8 mouse cellular contexts compared by ENCODE assay signal in genomic region chr17:40879528-40879923, GRCm38 (mm10). TPM values are rescaled to one million over a fixed set of nuclear protein-coding genes. Genes with fewer than 3 reads are reported as not detected.
A peak's percentile ranks its signal among the peaks of the same experiment; 100 is the strongest.
DNase-seq lines count a peak whose midpoint lies in the region; ATAC-seq and TF ChIP-seq lines count a peak whose summit lies in the region.

No protein-coding gene starts in this region.

- TF ChIP-seq CTCF in cerebellum, adult 2 months (IDR thresholded peaks at IDR 0.05; ENCODE audit: borderline replicate concordance, insufficient read depth, low read depth, low read length) = no peak
- TF ChIP-seq CTCF in testis, adult 2 months (IDR thresholded peaks at IDR 0.05; ENCODE audit: control insufficient read depth, insufficient read depth, insufficient replicate concordance, low read depth, low read length) = no peak
- no peak for TF ChIP-seq CTCF in liver, embryonic 14.5 days (IDR thresholded peaks at IDR 0.05; ENCODE audit: low read depth)

- TF ChIP-seq POLR2A in cerebellum, adult 2 months (IDR thresholded peaks at IDR 0.05; ENCODE audit: borderline replicate concordance, insufficient read depth, low read length) = no peak
- no peak for TF ChIP-seq POLR2A in testis, adult 2 months (IDR thresholded peaks at IDR 0.05; ENCODE audit: control insufficient read depth, low read depth, low read length)

- H3K4me3 ChIP-seq in cerebellum, adult 2 months (replicated peaks; ENCODE audit: insufficient read depth, low read depth, low read length) = peak overlapping the region; percentile 27
- H3K4me3 ChIP-seq in testis, adult 2 months (ENCODE audit: control insufficient read depth, low read depth, low read length) = peak overlapping the region; percentile 71
- peak overlapping the region; percentile 87 to 91 for H3K4me3 ChIP-seq in liver, embryonic 14.5 days (ENCODE audit: insufficient read depth in 1 of 2, low read depth in 2 of 2, low read length in 2 of 2)

- no peak for TF ChIP-seq EP300 in liver, embryonic 14.5 days (IDR thresholded peaks at IDR 0.05; ENCODE audit: low read depth)

- DNase-seq in cerebellum, adult 2 months = no peak
- no peak for DNase-seq in cerebellum, adult 18-20 months
- no peak for DNase-seq in testis, postnatal 14 days (ENCODE audit: low spot score)
- DNase-seq in liver, embryonic 14.5 days (ENCODE audit: low read depth in 3 of 3, low spot score in 3 of 3) = no peak
- DNase-seq in retina, postnatal 1 day = no peak
- no peak for DNase-seq in thymus, postnatal 25 days
- no peak for DNase-seq in kidney, postnatal 4 days

- H3K4me2 ChIP-seq in liver, embryonic 14.5 days (ENCODE audit: low read depth) = peak overlapping the region; percentile 77

- H3K27ac ChIP-seq in cerebellum, adult 2 months (ENCODE audit: insufficient read depth, low read length) = no peak overlapping the region
- H3K27ac ChIP-seq in testis, adult 2 months (ENCODE audit: control insufficient read depth, insufficient read depth, low read depth, low read length) = no peak overlapping the region
- no peak overlapping the region for H3K27ac ChIP-seq in liver, embryonic 14.5 days

- H3K9me3 ChIP-seq in liver, embryonic 14.5 days (ENCODE audit: control insufficient read depth, low read length) = no peaks in the 10 kb centered on the region

- H3K27me3 ChIP-seq in cerebellum, adult 2 months (ENCODE audit: control insufficient read depth, insufficient read depth, low read length) = no peaks in the 10 kb centered on the region
- H3K27me3 ChIP-seq in testis, adult 2 months (ENCODE audit: control insufficient read depth, insufficient read depth, low read length) = no peaks in the 10 kb centered on the region
- no peaks in the 10 kb centered on the region for H3K27me3 ChIP-seq in liver, embryonic 14.5 days (ENCODE audit: control insufficient read depth, insufficient read depth, low read length)

- WGBS in cerebellum, adult 2 months = 28% methylated on average over 6 of the region's 6 CpGs
- WGBS in liver, embryonic 14.5 days (ENCODE audit: insufficient replicate concordance) = 1% methylated on average over 6 of the region's 6 CpGs

- H3K4me1 ChIP-seq in cerebellum, adult 2 months (ENCODE audit: control insufficient read depth, insufficient read depth, low read length) = no peaks in the 10 kb centered on the region
- no peaks in the 10 kb centered on the region; the same call in 1 of the 2 replicates for H3K4me1 ChIP-seq in testis, adult 2 months (ENCODE audit: control insufficient read depth, insufficient read depth, low read length)
- peaks cover 0 to 4% of the 10 kb centered on the region in 2 experiments; a peak in 2 of 4 replicates for H3K4me1 ChIP-seq in liver, embryonic 14.5 days (replicated peaks; ENCODE audit: control insufficient read depth in 2 of 2, insufficient read depth in 2 of 2, low read length in 1 of 2)

- no peaks in the 10 kb centered on the region for H3K36me3 ChIP-seq in testis, adult 2 months (ENCODE audit: control insufficient read depth, insufficient read depth, low read length)
- no peaks in the 10 kb centered on the region for H3K36me3 ChIP-seq in liver, embryonic 14.5 days (replicated peaks; ENCODE audit: control insufficient read depth, insufficient read depth, low read depth)

- H3K9ac ChIP-seq in liver, embryonic 14.5 days (replicated peaks) = peak overlapping the region; percentile 79

- ATAC-seq in liver, embryonic 14.5 days (ENCODE audit: insufficient read depth) = no peak

RNA-seq across cellular contexts. Expression of gene 9130008F23Rik, which starts 0.8 kb away (rescaled TPM):
- polyA plus RNA-seq in cerebellum, adult 2 months (2012; rRNA removed) = 0.21 and 0.27 TPM in 2 replicates
- polyA plus RNA-seq in testis, adult 2 months (2012; rRNA removed) = 0.23 and 0.28 TPM in 2 replicates
- polyA plus RNA-seq in liver, embryonic 14.5 days (2012; rRNA removed) = 0.28 and 0.55 TPM in 2 replicates
- polyA plus RNA-seq in liver, embryonic 14.5 days (2014; fragmentation: Nextera tagmentation; extraction: Ambion mirVana) = 0.08 and 0.48 TPM in 2 replicates

RNA-seq across cellular contexts. Expression of gene Glyatl3, which starts 34.6 kb away (rescaled TPM):
- polyA plus RNA-seq in cerebellum, adult 2 months (2012; rRNA removed) = not detected in 2 replicates
- 0.21 TPM in 1 of 2 replicates, not detected in the other for polyA plus RNA-seq in testis, adult 2 months (2012; rRNA removed)
- 0.15 TPM in 1 of 2 replicates, not detected in the other for polyA plus RNA-seq in liver, embryonic 14.5 days (2012; rRNA removed)
- polyA plus RNA-seq in liver, embryonic 14.5 days (2014; fragmentation: Nextera tagmentation; extraction: Ambion mirVana) = not detected in 2 replicates

RNA-seq across cellular contexts. Expression of gene Mut, which starts 55.0 kb away (rescaled TPM):
- polyA plus RNA-seq in cerebellum, adult 2 months (2012; rRNA removed) = 24.2 and 26.8 TPM in 2 replicates
- polyA plus RNA-seq in testis, adult 2 months (2012; rRNA removed) = 8.6 and 9.9 TPM in 2 replicates
- polyA plus RNA-seq in liver, embryonic 14.5 days (2012; rRNA removed) = 10.1 and 12.9 TPM in 2 replicates
- polyA plus RNA-seq in liver, embryonic 14.5 days (2014; fragmentation: Nextera tagmentation; extraction: Ambion mirVana) = 26.9 and 30.5 TPM in 2 replicates

RNA-seq across cellular contexts. Expression of gene Cenpq, which starts 55.3 kb away (rescaled TPM):
- polyA plus RNA-seq in cerebellum, adult 2 months (2012; rRNA removed) = 4.7 and 4.8 TPM in 2 replicates
- 2.6 and 3.3 TPM in 2 replicates for polyA plus RNA-seq in testis, adult 2 months (2012; rRNA removed)
- polyA plus RNA-seq in liver, embryonic 14.5 days (2012; rRNA removed) = 8.0 and 14.8 TPM in 2 replicates
- polyA plus RNA-seq in liver, embryonic 14.5 days (2014; fragmentation: Nextera tagmentation; extraction: Ambion mirVana) = 27.2 and 29.1 TPM in 2 replicates

Comparison
In these comparisons a context has a peak if more than half of its experiments do, and no peak if none do; other contexts are left out.
1. H3K4me3 ChIP-seq: peak in every context shown above with its lines; median percentile 89 in liver, embryonic 14.5 days; 71 in testis, adult 2 months; 27 in cerebellum, adult 2 months.